Mouse (Mus musculus) ovary, adult 18-20 months (tissue): ENCODE results near the gene Abhd17a.
"Not testable (repeated sequence)": the region's sequence is repeated elsewhere in the genome, so short reads cannot be mapped to it uniquely, and the experiment has no call there.

Experiments used
- DNase-seq: peaks from one replicate; pipeline ENCODE4 v3.0.0; 2022; ENCODE audit warnings: low spot score, mixed read lengths

Abhd17a gene

GRCm38 (mm10) chr10:80608435-80608834, 18.3 kb upstream of the Abhd17a start:
- no peak for DNase-seq

GRCm38 (mm10) chr10:80606737-80607350, 16.7 kb upstream of the Abhd17a start:
- no peak for DNase-seq

- no peak for DNase-seq
These were observed 16.2 kb upstream of the Abhd17a start for GRCm38 (mm10) chr10:80606306-80606705.

- not testable (repeated sequence) for DNase-seq
These were observed 15.6 kb upstream of the Abhd17a start, which contains the start of gene Gm49322 for GRCm38 (mm10) chr10:80605721-80606120. Gene Gm49322 (plus strand): TSS chr10:80606021.

- no peak for DNase-seq
These were observed 14.8 kb upstream of the Abhd17a start for GRCm38 (mm10) chr10:80604988-80605387.

- DNase-seq, result no peak
These were observed 13.9 kb upstream of the Abhd17a start for GRCm38 (mm10) chr10:80604001-80604509.

- no peak for DNase-seq
These were observed 13.2 kb upstream of the Abhd17a start for GRCm38 (mm10) chr10:80603364-80603763.

- peak; percentile 87 for DNase-seq
These were observed 12.7 kb upstream of the Abhd17a start, which contains the start of the genes Scamp4 and Adat3 for GRCm38 (mm10) chr10:80602698-80603325. Gene Scamp4 (plus strand): TSS chr10:80602872. Gene Adat3 (plus strand): TSS chr10:80602880.

- no peak for DNase-seq
These were observed 6.2 kb upstream of the Abhd17a start for GRCm38 (mm10) chr10:80596318-80596717.

GRCm38 (mm10) chr10:80589127-80589878, 838 bp downstream of the Abhd17a start:
- DNase-seq, result no peak

GRCm38 (mm10) chr10:80587305-80587657, 2.9 kb downstream of the Abhd17a start:
- DNase-seq, result no peak

GRCm38 (mm10) chr10:80586407-80587304, 3.5 kb downstream of the Abhd17a start:
- DNase-seq, result no peak

GRCm38 (mm10) chr10:80585581-80585980, 4.6 kb downstream of the Abhd17a start:
- no peak for DNase-seq

GRCm38 (mm10) chr10:80584642-80585552, 5.2 kb downstream of the Abhd17a start:
- DNase-seq, result no peak

GRCm38 (mm10) chr10:80584045-80584488, 6.1 kb downstream of the Abhd17a start:
- no peak for DNase-seq

- DNase-seq, result no peak
These were observed 7.1 kb downstream of the Abhd17a start for GRCm38 (mm10) chr10:80583047-80583446.

- DNase-seq, result no peak
These were observed 11.2 kb downstream of the Abhd17a start for GRCm38 (mm10) chr10:80578911-80579310.

GRCm38 (mm10) chr10:80578131-80578750, 11.9 kb downstream of the Abhd17a start:
- peak; percentile 67 for DNase-seq

- DNase-seq, result peak; percentile 97
These were observed 12.7 kb downstream of the Abhd17a start, which contains the start of gene Klf16 for GRCm38 (mm10) chr10:80577195-80578130. Gene Klf16 (minus strand): TSS chr10:80577321.
